Mouse (Mus musculus): ENCODE results near the gene Rogdi. TPM values are rescaled to one million over a fixed set of nuclear protein-coding genes. Genes with fewer than 3 reads are reported as not detected.

The Rogdi gene
- polyA plus RNA-seq (2012; fragmentation: generic; extraction: Trizol): 50.5 TPM

GRCm38 (mm10) chr16:5013054-5013838 is at the start of gene Rogdi:
Gene Rogdi, minus strand, starts transcription at chr16:5013553.
- Histone ChIP-seq H3K79me2 (ENCODE audit: control insufficient read depth, insufficient read depth) (no peaks in the 10 kb centered on the region), H3ac (ENCODE audit: control insufficient read depth, insufficient read length) (peak within 1 kb of the TSS; percentile 16), H3K36me3 (ENCODE audit: control insufficient read depth, insufficient read depth) (peaks cover 17% of the 10 kb centered on the region), H3K27me3 (ENCODE audit: control insufficient read depth, insufficient read depth, insufficient read length) (no peaks in the 10 kb centered on the region), H3K4me3 (peak within 1 kb of the TSS; percentile 32), H3K4me2 (ENCODE audit: low read depth) (peak within 1 kb of the TSS; percentile 97)
- no peak for TF ChIP-seq TCF12 (IDR thresholded peaks at IDR 0.05; ENCODE audit: insufficient read depth, poor library complexity, severe bottlenecking)
- no peak for TF ChIP-seq MAX (IDR thresholded peaks at IDR 0.05; ENCODE audit: low read depth)
- TF ChIP-seq SRF (IDR thresholded peaks at IDR 0.05; ENCODE audit: control insufficient read depth, insufficient read length, low read depth): peak; percentile 80
- TF ChIP-seq MYOD1 (IDR thresholded peaks at IDR 0.05; ENCODE audit: control insufficient read depth in 1 of 3, insufficient read length in 2 of 3, low read depth in 2 of 3): peak in 2 of 3 experiments; percentile 22 to 66
- peak; percentile 91 for TF ChIP-seq POLR2AphosphoS2 (IDR thresholded peaks at IDR 0.05; ENCODE audit: insufficient read length, low read depth)
- no peak for TF ChIP-seq E2F4 (IDR thresholded peaks at IDR 0.05; ENCODE audit: insufficient read depth)
- TF ChIP-seq REST (IDR thresholded peaks at IDR 0.05; ENCODE audit: insufficient read depth, insufficient read length): no peak
- peak; percentile 93 for TF ChIP-seq POLR2A (IDR thresholded peaks at IDR 0.05; ENCODE audit: insufficient read length, low read depth)
- TF ChIP-seq MYOG (IDR thresholded peaks at IDR 0.05; ENCODE audit: control insufficient read depth in 1 of 3, insufficient read depth in 1 of 3, insufficient read length in 2 of 3, low read depth in 2 of 3): peak in 2 of 3 experiments; percentile 32 to 35

- H3K27me3 ChIP-seq (ENCODE audit: control insufficient read depth, insufficient read depth, insufficient read length): no peaks in the 10 kb centered on the region
- no peak overlapping the region for H3K4me2 ChIP-seq (ENCODE audit: low read depth)
- peaks cover 25% of the 10 kb centered on the region for H3K36me3 ChIP-seq (ENCODE audit: control insufficient read depth, insufficient read depth)
- TF ChIP-seq POLR2AphosphoS2 (IDR thresholded peaks at IDR 0.05; ENCODE audit: insufficient read length, low read depth) (no peak), TCF12 (IDR thresholded peaks at IDR 0.05; ENCODE audit: insufficient read depth, poor library complexity, severe bottlenecking) (no peak), E2F4 (IDR thresholded peaks at IDR 0.05; ENCODE audit: insufficient read depth) (no peak), TCF3 (IDR thresholded peaks at IDR 0.05; ENCODE audit: insufficient read length, low read depth) (no peak), MYOD1 (IDR thresholded peaks at IDR 0.05; ENCODE audit: control insufficient read depth in 1 of 3, insufficient read length in 2 of 3, low read depth in 2 of 3) (no peak), POLR2A (IDR thresholded peaks at IDR 0.05; ENCODE audit: insufficient read length, low read depth) (no peak), MYOG (IDR thresholded peaks at IDR 0.05; ENCODE audit: control insufficient read depth in 1 of 3, insufficient read depth in 1 of 3, insufficient read length in 2 of 3, low read depth in 2 of 3) (no peak), REST (IDR thresholded peaks at IDR 0.05; ENCODE audit: insufficient read depth, insufficient read length) (no peak), CEBPB (IDR thresholded peaks at IDR 0.05; ENCODE audit: insufficient read depth, poor library complexity, severe bottlenecking) (no peak), USF1 (IDR thresholded peaks at IDR 0.05; ENCODE audit: low read depth) (no peak), MAX (IDR thresholded peaks at IDR 0.05; ENCODE audit: low read depth) (no peak), SRF (IDR thresholded peaks at IDR 0.05; ENCODE audit: control insufficient read depth, insufficient read length, low read depth) (no peak)
- H3K79me2 ChIP-seq (ENCODE audit: control insufficient read depth, insufficient read depth): peaks cover 4% of the 10 kb centered on the region
- H3K4me3 ChIP-seq: no peak overlapping the region
- no peak overlapping the region for H3ac ChIP-seq (ENCODE audit: control insufficient read depth, insufficient read length)
These were observed 44.8 kb upstream of the Rogdi start for GRCm38 (mm10) chr16:5058114-5058513.

- Histone ChIP-seq H3K27me3 (ENCODE audit: control insufficient read depth, insufficient read depth, insufficient read length) (no peaks in the 10 kb centered on the region), H3K79me2 (ENCODE audit: control insufficient read depth, insufficient read depth) (peaks cover 52% of the 10 kb centered on the region), H3K4me2 (ENCODE audit: low read depth) (peak overlapping the region; percentile 93), H3K36me3 (ENCODE audit: control insufficient read depth, insufficient read depth) (peaks cover 20% of the 10 kb centered on the region), H3ac (ENCODE audit: control insufficient read depth, insufficient read length) (peak overlapping the region; percentile 47), H3K4me3 (peak overlapping the region; percentile 94)
- TF ChIP-seq MYOG (IDR thresholded peaks at IDR 0.05; ENCODE audit: control insufficient read depth in 1 of 3, insufficient read depth in 1 of 3, insufficient read length in 2 of 3, low read depth in 2 of 3) (peak in 1 of 3 experiments; percentile 1), MAX (IDR thresholded peaks at IDR 0.05; ENCODE audit: low read depth) (no peak), MYOD1 (IDR thresholded peaks at IDR 0.05; ENCODE audit: control insufficient read depth in 1 of 3, insufficient read length in 2 of 3, low read depth in 2 of 3) (peak in 2 of 3 experiments; percentile 4 to 47)
These were observed 37.1 kb upstream of the Rogdi start for GRCm38 (mm10) chr16:5050251-5051110.

GRCm38 (mm10) chr16:5049774-5050234 is 36.5 kb upstream of the Rogdi start, which contains the start of the genes Glyr1 and Ubn1:
Gene Glyr1, minus strand, starts transcription at chr16:5049863.
Gene Ubn1, plus strand, starts transcription at chr16:5050057.
- Histone ChIP-seq H3K4me2 (ENCODE audit: low read depth) (peak within 1 kb of the TSS; percentile 93), H3K79me2 (ENCODE audit: control insufficient read depth, insufficient read depth) (peaks cover 52% of the 10 kb centered on the region), H3K4me3 (peak within 1 kb of the TSS; percentile 94), H3K36me3 (ENCODE audit: control insufficient read depth, insufficient read depth) (peaks cover 16% of the 10 kb centered on the region), H3K27me3 (ENCODE audit: control insufficient read depth, insufficient read depth, insufficient read length) (no peaks in the 10 kb centered on the region), H3ac (ENCODE audit: control insufficient read depth, insufficient read length) (peak within 1 kb of the TSS; percentile 47)
- TF ChIP-seq SRF (IDR thresholded peaks at IDR 0.05; ENCODE audit: control insufficient read depth, insufficient read length, low read depth): no peak
- peak; percentile 98 for TF ChIP-seq USF1 (IDR thresholded peaks at IDR 0.05; ENCODE audit: low read depth)
- peak; percentile 92 for TF ChIP-seq POLR2A (IDR thresholded peaks at IDR 0.05; ENCODE audit: insufficient read length, low read depth)
- TF ChIP-seq MYOD1 (IDR thresholded peaks at IDR 0.05; ENCODE audit: control insufficient read depth in 1 of 3, insufficient read length in 2 of 3, low read depth in 2 of 3): no peak
- no peak for TF ChIP-seq TCF12 (IDR thresholded peaks at IDR 0.05; ENCODE audit: insufficient read depth, poor library complexity, severe bottlenecking)
- peak; percentile 28 for TF ChIP-seq REST (IDR thresholded peaks at IDR 0.05; ENCODE audit: insufficient read depth, insufficient read length)
- peak; percentile 95 for TF ChIP-seq POLR2AphosphoS2 (IDR thresholded peaks at IDR 0.05; ENCODE audit: insufficient read length, low read depth)
- no peak for TF ChIP-seq E2F4 (IDR thresholded peaks at IDR 0.05; ENCODE audit: insufficient read depth)
- no peak for TF ChIP-seq MYOG (IDR thresholded peaks at IDR 0.05; ENCODE audit: control insufficient read depth in 1 of 3, insufficient read depth in 1 of 3, insufficient read length in 2 of 3, low read depth in 2 of 3)
- no peak for TF ChIP-seq CEBPB (IDR thresholded peaks at IDR 0.05; ENCODE audit: insufficient read depth, poor library complexity, severe bottlenecking)
- TF ChIP-seq MAX (IDR thresholded peaks at IDR 0.05; ENCODE audit: low read depth): no peak

Measured in myocyte (in vitro differentiated cells).